Mouse (Mus musculus) neural tube, embryonic 14.5 days (tissue): ENCODE results near the gene Slc43a2. TPM values are rescaled to one million over a fixed set of nuclear protein-coding genes. Genes with fewer than 3 reads are reported as not detected.
"Not testable (repeated sequence)": the region's sequence is repeated elsewhere in the genome, so short reads cannot be mapped to it uniquely, and the experiment has no call there.

ENCODE experiments used
- ATAC-seq: fragments of 200-750 bp; cut with Nextera tagmentation; 2 replicates; pipeline ENCODE4 v1.8.0; 2017; ENCODE audit warnings: low read depth, mild to moderate bottlenecking, moderate TSS enrichment, moderate library complexity
- H3K27ac ChIP-seq: fragments of 300-500 bp; sonication (generic); 2 replicates; pipeline ENCODE4 v1.5.1; 2014; ENCODE audit warnings: low read depth, mild to moderate bottlenecking, control low read depth, low read length, moderate library complexity, mixed read lengths
- H3K27me3 ChIP-seq: fragments of 300-500 bp; sonication (generic); 2 replicates; pipeline ENCODE4 v1.6.1; 2014; ENCODE audit warnings: low read length; ENCODE audit not compliant: control insufficient read depth, insufficient read depth
- H3K36me3 ChIP-seq: fragments of 300-500 bp; sonication (generic); 2 replicates; pipeline ENCODE4 v1.6.1; 2014; ENCODE audit warnings: low read length, mixed read lengths; ENCODE audit not compliant: control insufficient read depth, insufficient read depth
- H3K4me1 ChIP-seq: fragments of 300-500 bp; sonication (generic); 2 replicates; pipeline ENCODE4 v1.6.1; 2014; ENCODE audit warnings: low read length; ENCODE audit not compliant: control insufficient read depth, insufficient read depth
- H3K4me2 ChIP-seq: fragments of 300-500 bp; sonication (generic); 2 replicates; pipeline ENCODE4 v1.6.1; 2014; ENCODE audit warnings: mild to moderate bottlenecking, low read depth, low read length, control low read depth
- H3K4me3 ChIP-seq: fragments of 300-500 bp; sonication (generic); 2 replicates; pipeline ENCODE4 v1.5.1; 2014; ENCODE audit warnings: low read depth, low read length, control low read depth, mixed read lengths
- H3K9ac ChIP-seq: fragments of 300-500 bp; sonication (generic); replicated peaks from 2 replicates; pipeline ENCODE4 v1.6.1; 2014; ENCODE audit warnings: low read depth, mild to moderate bottlenecking, control low read depth, low read length, mixed read lengths
- H3K9me3 ChIP-seq: fragments of 300-500 bp; sonication (generic); 2 replicates; pipeline ENCODE4 v1.6.1; 2016; ENCODE audit warnings: low read length; ENCODE audit not compliant: control insufficient read depth
- WGBS: fragments of 180-500 bp; shearing (Covaris S2); extraction: QIAGEN DNeasy Blood & Tissue Kit; methylation state at CpG from one replicate; pipeline ENCODE4 v1.1.7; 2014; 5-methylcytosine and 5-hydroxymethylcytosine counted together
- polyA plus RNA-seq: library from polyadenylated mRNA; unstranded; fragments of >200 nt; fragmentation: Nextera tagmentation; extraction: Ambion mirVana; gene quantifications from 2 replicates; pipeline ENCODE4 v1.2.1, GENCODE M21; 2014

The Slc43a2 gene
- polyA plus RNA-seq, 1 experiment from 2014 or later, result 17.0 TPM

GRCm38 (mm10) chr11:75556006-75556405 lies 24.5 kb downstream of the Slc43a2 start:
- not testable (repeated sequence) for H3K27ac ChIP-seq, ATAC-seq, H3K9me3 ChIP-seq, H3K27me3 ChIP-seq, H3K9ac ChIP-seq, H3K4me2 ChIP-seq, H3K4me3 ChIP-seq
- Histone ChIP-seq H3K4me1 (peaks cover 11% of the 10 kb centered on the region), H3K36me3 (peaks cover 14% of the 10 kb centered on the region)
- WGBS, result 94% methylated on average over 6 of the region's 6 CpGs

DNA sequence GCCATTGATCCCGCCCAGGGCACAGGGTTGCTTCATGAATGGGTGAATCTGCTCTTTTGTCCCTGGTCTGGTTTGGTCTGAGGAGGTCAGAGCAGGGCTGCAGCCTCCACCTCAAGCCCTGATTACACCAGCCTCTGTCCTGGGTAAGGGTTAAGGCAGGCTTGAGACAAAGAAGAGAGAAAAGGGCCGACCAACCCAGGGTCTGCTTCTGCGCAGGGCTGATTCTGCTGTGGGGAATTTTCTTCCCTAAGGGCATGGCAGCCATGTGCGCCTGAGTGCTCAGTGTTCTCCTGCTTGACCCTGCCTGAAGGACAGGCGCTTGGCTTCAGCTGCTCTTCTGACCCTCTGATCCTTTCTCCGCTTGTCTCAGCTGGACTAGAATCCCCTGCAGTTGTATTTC lies 25.6 kb downstream of the Slc43a2 start:
- no peak overlapping the region for H3K27ac ChIP-seq
- peaks cover 16% of the 10 kb centered on the region for H3K36me3 ChIP-seq
- ATAC-seq, result no peak
- no peak overlapping the region for H3K4me2 ChIP-seq
- no peak overlapping the region for H3K4me3 ChIP-seq
- H3K9ac ChIP-seq, result no peak overlapping the region
- WGBS, result 72% methylated on average over 6 of the region's 6 CpGs
- peaks cover 2% of the 10 kb centered on the region for H3K4me1 ChIP-seq
- no peaks in the 10 kb centered on the region for H3K27me3 ChIP-seq
- no peaks in the 10 kb centered on the region for H3K9me3 ChIP-seq

- Histone ChIP-seq H3K27ac (no peak overlapping the region), H3K4me3 (no peak overlapping the region), H3K4me2 (no peak overlapping the region), H3K9me3 (no peaks in the 10 kb centered on the region), H3K27me3 (no peaks in the 10 kb centered on the region), H3K9ac (no peak overlapping the region), H3K36me3 (peaks cover 19% of the 10 kb centered on the region), H3K4me1 (no peaks in the 10 kb centered on the region)
- WGBS, result 89% methylated on average over 1 of the region's 1 CpGs
- ATAC-seq, result no peak
Observed at GRCm38 (mm10) chr11:75558101-75558500, 26.6 kb downstream of the Slc43a2 start.

GRCm38 (mm10) chr11:75559870-75560504 lies 28.5 kb downstream of the Slc43a2 start:
- Histone ChIP-seq H3K27ac (no peak overlapping the region), H3K4me1 (no peaks in the 10 kb centered on the region), H3K36me3 (peaks cover 18% of the 10 kb centered on the region), H3K9me3 (no peaks in the 10 kb centered on the region), H3K9ac (no peak overlapping the region), H3K4me2 (no peak overlapping the region), H3K27me3 (no peaks in the 10 kb centered on the region), H3K4me3 (no peak overlapping the region)
- 87% methylated on average over 8 of the region's 8 CpGs for WGBS
- ATAC-seq, result no peak

DNA sequence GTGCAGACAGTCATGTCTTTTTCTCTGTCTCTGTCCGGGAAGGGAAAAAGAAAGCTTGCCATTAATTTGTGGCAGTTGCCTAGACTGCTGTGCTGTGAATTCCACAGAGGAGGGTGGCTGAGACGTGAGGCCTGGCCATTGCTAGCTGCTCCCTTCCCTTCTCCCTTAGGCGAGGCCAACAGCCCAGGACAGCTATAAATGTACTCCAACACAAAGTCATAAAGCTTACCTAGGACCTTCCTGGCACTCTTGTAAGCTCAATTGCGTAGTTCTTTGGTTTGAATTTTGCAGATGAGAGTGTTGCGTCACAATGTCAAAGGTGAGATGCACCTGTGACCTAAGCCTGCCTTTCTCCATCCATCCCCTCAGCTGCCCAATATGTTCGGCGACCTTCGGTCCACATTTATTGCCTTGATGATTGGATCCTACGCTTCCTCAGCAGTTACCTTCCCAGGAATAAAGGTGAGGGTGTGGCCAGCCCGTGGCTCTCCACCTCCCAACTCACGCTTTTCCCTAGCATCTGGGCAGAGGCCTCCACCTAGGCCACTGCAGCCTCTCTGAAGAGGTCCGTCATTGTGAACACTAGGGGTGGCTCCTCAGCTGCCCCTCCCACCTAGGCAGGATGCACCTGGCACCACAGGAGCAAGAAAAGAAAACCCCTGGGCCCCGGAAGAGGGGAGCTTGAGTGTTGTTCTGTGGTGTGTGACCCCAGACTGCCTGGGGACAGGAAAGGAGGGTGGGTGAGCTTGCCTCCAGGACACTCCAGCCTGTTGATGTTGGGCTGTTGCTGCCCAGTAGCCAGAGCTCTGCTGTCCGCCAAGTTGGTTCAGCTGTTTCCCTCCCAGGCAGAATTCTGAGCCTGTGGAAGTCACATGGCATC lies 29.3 kb downstream of the Slc43a2 start:
- no peaks in the 10 kb centered on the region for H3K27me3 ChIP-seq
- no peak for ATAC-seq
- 77% methylated on average over 14 of the region's 14 CpGs for WGBS
- no peak overlapping the region for H3K4me2 ChIP-seq
- H3K36me3 ChIP-seq, result peaks cover 22% of the 10 kb centered on the region
- H3K9ac ChIP-seq, result no peak overlapping the region
- no peaks in the 10 kb centered on the region for H3K4me1 ChIP-seq
- H3K4me3 ChIP-seq, result no peak overlapping the region
- H3K27ac ChIP-seq, result no peak overlapping the region
- no peaks in the 10 kb centered on the region for H3K9me3 ChIP-seq

DNA sequence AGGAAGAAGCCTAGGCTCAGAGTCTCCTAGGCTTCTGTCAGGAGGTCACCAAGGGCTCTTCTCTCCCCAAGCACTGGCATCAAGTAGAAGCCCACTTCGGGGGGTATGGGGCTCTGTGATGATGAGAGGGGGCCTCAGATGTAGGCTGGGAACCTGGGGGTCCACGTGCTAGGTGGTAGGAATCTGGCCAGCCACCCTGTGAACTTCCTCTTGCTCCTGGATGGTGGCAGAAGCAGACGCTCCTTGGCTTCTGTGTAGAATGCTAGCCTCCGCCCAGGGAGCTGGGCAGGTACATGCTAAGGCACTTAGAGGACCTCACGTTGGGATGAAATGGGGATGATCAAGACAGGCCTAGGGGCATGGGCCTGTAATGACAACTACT lies 29.9 kb downstream of the Slc43a2 start:
- Histone ChIP-seq H3K9ac (no peak overlapping the region), H3K4me3 (no peak overlapping the region), H3K9me3 (no peaks in the 10 kb centered on the region), H3K4me2 (no peak overlapping the region), H3K4me1 (no peaks in the 10 kb centered on the region), H3K27me3 (no peaks in the 10 kb centered on the region), H3K36me3 (peaks cover 27% of the 10 kb centered on the region), H3K27ac (no peak overlapping the region)
- no peak for ATAC-seq
- WGBS, result 85% methylated on average over 5 of the region's 5 CpGs

DNA sequence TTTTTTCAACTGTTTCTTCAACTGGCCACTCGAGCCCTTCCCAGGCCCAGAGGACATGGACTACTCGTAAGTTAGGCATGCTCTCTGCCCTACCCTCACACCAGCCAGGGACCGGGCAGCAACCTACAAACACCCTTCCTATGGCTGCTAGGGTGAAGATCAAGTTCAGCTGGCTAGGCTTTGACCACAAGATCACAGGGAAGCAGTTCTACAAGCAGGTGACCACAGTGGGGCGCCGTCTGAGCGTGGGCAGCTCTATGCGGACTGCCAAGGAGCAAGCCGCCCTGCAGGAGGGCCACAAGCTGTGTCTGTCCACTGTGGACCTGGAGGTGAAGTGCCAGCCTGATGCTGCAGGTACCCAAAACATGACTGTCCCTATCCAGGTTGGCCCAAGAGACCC lies 31.3 kb downstream of the Slc43a2 start:
- ATAC-seq, result no peak
- no peak overlapping the region for H3K27ac ChIP-seq
- no peak overlapping the region for H3K9ac ChIP-seq
- no peak overlapping the region for H3K4me3 ChIP-seq
- 90% methylated on average over 8 of the region's 8 CpGs for WGBS
- no peaks in the 10 kb centered on the region for H3K27me3 ChIP-seq
- no peaks in the 10 kb centered on the region for H3K4me1 ChIP-seq
- H3K4me2 ChIP-seq, result no peak overlapping the region
- no peaks in the 10 kb centered on the region for H3K9me3 ChIP-seq
- peaks cover 34% of the 10 kb centered on the region for H3K36me3 ChIP-seq

DNA sequence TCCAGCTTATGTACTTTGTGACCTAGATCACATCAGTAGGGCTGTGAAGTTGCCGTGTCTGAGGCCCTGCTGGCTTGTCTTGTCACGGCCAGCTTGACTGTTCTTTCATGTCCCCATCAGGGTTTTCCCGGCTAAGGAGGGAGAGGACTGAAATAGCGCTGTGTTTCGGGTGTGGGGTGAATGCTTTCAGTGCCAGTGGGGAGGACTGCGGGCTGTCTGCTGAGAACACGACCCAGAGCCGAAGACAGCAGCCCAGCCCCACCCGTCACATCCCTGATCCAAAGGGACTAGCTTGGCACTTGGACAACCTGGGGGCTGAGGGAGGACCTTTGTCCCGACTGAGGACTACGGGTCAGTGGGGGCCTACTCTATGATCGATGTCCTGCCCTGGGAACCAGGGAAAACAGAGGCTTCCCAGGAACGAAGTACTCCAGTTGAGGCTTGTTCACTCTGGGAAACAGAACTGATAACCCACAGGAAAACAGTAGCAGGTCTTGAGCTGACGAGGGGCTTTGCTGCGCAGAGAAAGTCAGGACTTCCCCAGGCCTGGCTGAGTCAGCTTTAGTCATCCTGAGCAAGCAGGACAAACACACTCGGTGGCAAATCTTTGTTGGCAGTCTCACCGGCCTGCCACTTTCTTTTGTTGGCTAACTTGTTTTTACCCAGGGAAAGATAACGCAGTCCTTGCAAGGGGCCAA lies 32.5 kb downstream of the Slc43a2 start:
- H3K27me3 ChIP-seq, result no peaks in the 10 kb centered on the region
- H3K27ac ChIP-seq, result no peak overlapping the region
- no peak overlapping the region for H3K4me3 ChIP-seq
- 72% methylated on average over 18 of the region's 18 CpGs for WGBS
- H3K9me3 ChIP-seq, result no peaks in the 10 kb centered on the region
- H3K4me2 ChIP-seq, result no peak overlapping the region
- peaks cover 41% of the 10 kb centered on the region for H3K36me3 ChIP-seq
- ATAC-seq, result no peak
- no peak overlapping the region for H3K9ac ChIP-seq
- H3K4me1 ChIP-seq, result no peaks in the 10 kb centered on the region

- no peak overlapping the region for H3K9ac ChIP-seq
- H3K9me3 ChIP-seq, result no peaks in the 10 kb centered on the region
- H3K27me3 ChIP-seq, result no peaks in the 10 kb centered on the region
- H3K27ac ChIP-seq, result no peak overlapping the region
- H3K36me3 ChIP-seq, result peaks cover 45% of the 10 kb centered on the region
- no peaks in the 10 kb centered on the region for H3K4me1 ChIP-seq
- H3K4me2 ChIP-seq, result no peak overlapping the region
- no peak overlapping the region for H3K4me3 ChIP-seq
- WGBS, result 68% methylated on average over 2 of the region's 2 CpGs
- ATAC-seq, result no peak
Observed at GRCm38 (mm10) chr11:75565849-75566248, 34.4 kb downstream of the Slc43a2 start.
